15 mouse cellular contexts compared by ENCODE assay signal in genomic region chr2:51857226-51857625, GRCm38 (mm10).
A peak's percentile ranks its signal among the peaks of the same experiment; 100 is the strongest.
DNase-seq lines count a peak whose midpoint lies in the region.
"Had no signal": no experiment of that assay in that cellular context is flagged by ENCODE, and none has a peak within 500 bp of the region (broad histone marks: within the 10 kb centered on the region; RNA-seq: fewer than 3 reads in every experiment).

No protein-coding gene starts in this region.

- peak; percentile 8 to 21 for DNase-seq in adrenal gland, postnatal 36 days
- no peak for DNase-seq in adrenal gland, postnatal 4 days (ENCODE audit: low spot score in 2 of 2)
- DNase-seq in heart, adult 9 months (ENCODE audit: low spot score in 2 of 2): peak; percentile 32 to 34
- DNase-seq in heart, postnatal 36 days: no peak
- DNase-seq in NIH3T3 (ENCODE audit: low read depth): peak; percentile 35
- peak; percentile 17 for DNase-seq in gastrocnemius, postnatal 14 days
- DNase-seq in left cerebral cortex, adult 9 months (ENCODE audit: low spot score in 2 of 2): no peak
- DNase-seq: cerebellum, adult 8-10 months; kidney, adult 11 months; kidney, postnatal 36 days; layer of hippocampus, postnatal 36 days; lung, adult 18-20 months; lung, postnatal 4 days; retina, postnatal 1 day; thymus, postnatal 25 days had no signal

- intact Hi-C loops in heart, postnatal 36 days (cut with DNase I): no loop called here
- intact Hi-C loops in gastrocnemius, postnatal 14 days (cut with DNase I; ENCODE audit: low total_unique reads): no loop called here

Comparison
In these comparisons a context has a peak if more than half of its experiments do, and no peak if none do; other contexts are left out.
1. DNase-seq: peak in adrenal gland, postnatal 36 days (2 of 2), heart, adult 9 months (2 of 2), NIH3T3 (single experiment) and gastrocnemius, postnatal 14 days (single experiment); none in adrenal gland, postnatal 4 days (0 of 2), heart, postnatal 36 days (0 of 2) and left cerebral cortex, adult 9 months (0 of 2).